Mouse (Mus musculus): ENCODE data around the gene Frmd4b. TPM values are rescaled to one million over a fixed set of nuclear protein-coding genes. Genes with fewer than 3 reads are reported as not detected.
"Not testable (repeated sequence)": the region's sequence is repeated elsewhere in the genome, so short reads cannot be mapped to it uniquely, and the experiment has no call there.

Gene Frmd4b
- polyA plus RNA-seq, 1 experiment from 2014 or later, result 12.9 TPM

GRCm38 (mm10) chr6:97416972-97417554 is 200.3 kb downstream of the Frmd4b start:
- no peak overlapping the region for H3K4me2 ChIP-seq
- H3K27me3 ChIP-seq, result no peaks in the 10 kb centered on the region
- H3K4me3 ChIP-seq (replicated peaks), result no peak overlapping the region
- ATAC-seq (ENCODE audit: insufficient number of reproducible peaks, insufficient read depth, low FRiP score, low TSS enrichment, low read depth), result no peak
- no peaks in the 10 kb centered on the region for H3K9me3 ChIP-seq
- H3K27ac ChIP-seq, result no peak overlapping the region
- 62% methylated on average over 13 of the region's 13 CpGs for WGBS
- H3K36me3 ChIP-seq, result no peaks in the 10 kb centered on the region
- no peak overlapping the region for H3K9ac ChIP-seq (replicated peaks)
- no peaks in the 10 kb centered on the region for H3K4me1 ChIP-seq (replicated peaks)

GRCm38 (mm10) chr6:97415578-97415977 is 201.8 kb downstream of the Frmd4b start:
- H3K9ac ChIP-seq (replicated peaks), result not testable (repeated sequence)

GRCm38 (mm10) chr6:97413453-97413852 is 203.9 kb downstream of the Frmd4b start:
- ATAC-seq (ENCODE audit: insufficient number of reproducible peaks, insufficient read depth, low FRiP score, low TSS enrichment, low read depth), result no peak
- Histone ChIP-seq H3K4me3 (replicated peaks) (no peak overlapping the region), H3K36me3 (no peaks in the 10 kb centered on the region), H3K9me3 (no peaks in the 10 kb centered on the region), H3K9ac (replicated peaks) (no peak overlapping the region), H3K4me2 (no peak overlapping the region), H3K27ac (no peak overlapping the region), H3K4me1 (replicated peaks) (no peaks in the 10 kb centered on the region), H3K27me3 (no peaks in the 10 kb centered on the region)
- WGBS, result 80% methylated on average over 7 of the region's 7 CpGs

More at GRCm38 (mm10) chr6:97415578-97415977, 201.8 kb downstream of the Frmd4b start:
- 97% methylated on average over 4 of the region's 4 CpGs for WGBS
- H3K27me3 ChIP-seq; H3K4me2 ChIP-seq; H3K4me1 ChIP-seq (replicated peaks); H3K4me3 ChIP-seq (replicated peaks); ATAC-seq (ENCODE audit: insufficient number of reproducible peaks, insufficient read depth, low FRiP score, low TSS enrichment, low read depth); H3K36me3 ChIP-seq; H3K9me3 ChIP-seq; H3K27ac ChIP-seq: not testable (repeated sequence)

GRCm38 (mm10) chr6:97412403-97412802 is 204.9 kb downstream of the Frmd4b start:
- no peak overlapping the region for H3K4me3 ChIP-seq (replicated peaks)
- no peaks in the 10 kb centered on the region for H3K9me3 ChIP-seq
- no peaks in the 10 kb centered on the region for H3K4me1 ChIP-seq (replicated peaks)
- H3K9ac ChIP-seq (replicated peaks), result no peak overlapping the region
- H3K36me3 ChIP-seq, result no peaks in the 10 kb centered on the region
- WGBS, result 90% methylated on average over 15 of the region's 15 CpGs
- H3K4me2 ChIP-seq, result no peak overlapping the region
- no peaks in the 10 kb centered on the region for H3K27me3 ChIP-seq
- no peak overlapping the region for H3K27ac ChIP-seq
- ATAC-seq (ENCODE audit: insufficient number of reproducible peaks, insufficient read depth, low FRiP score, low TSS enrichment, low read depth), result no peak

- H3K4me2 ChIP-seq, result no peak overlapping the region
- H3K27ac ChIP-seq, result no peak overlapping the region
- ATAC-seq (ENCODE audit: insufficient number of reproducible peaks, insufficient read depth, low FRiP score, low TSS enrichment, low read depth), result no peak; the same call in 1 of the 2 replicates
- no peaks in the 10 kb centered on the region for H3K4me1 ChIP-seq (replicated peaks)
- WGBS, result 80% methylated on average over 6 of the region's 6 CpGs
- H3K36me3 ChIP-seq, result no peaks in the 10 kb centered on the region
- H3K4me3 ChIP-seq (replicated peaks), result no peak overlapping the region
- H3K9ac ChIP-seq (replicated peaks), result no peak overlapping the region
- no peaks in the 10 kb centered on the region for H3K9me3 ChIP-seq
- H3K27me3 ChIP-seq, result no peaks in the 10 kb centered on the region
These were observed 206.0 kb downstream of the Frmd4b start for GRCm38 (mm10) chr6:97411327-97411726.

- no peak overlapping the region for H3K4me2 ChIP-seq
- H3K9me3 ChIP-seq, result no peaks in the 10 kb centered on the region
- 18% methylated on average over 5 of the region's 5 CpGs for WGBS
- H3K9ac ChIP-seq (replicated peaks), result no peak overlapping the region
- no peak overlapping the region for H3K27ac ChIP-seq
- no peak overlapping the region for H3K4me3 ChIP-seq (replicated peaks)
- ATAC-seq (ENCODE audit: insufficient number of reproducible peaks, insufficient read depth, low FRiP score, low TSS enrichment, low read depth), result no peak
- no peaks in the 10 kb centered on the region for H3K36me3 ChIP-seq
- no peaks in the 10 kb centered on the region for H3K27me3 ChIP-seq
- H3K4me1 ChIP-seq (replicated peaks), result peaks cover 4% of the 10 kb centered on the region; the same call in 1 of the 2 replicates
These were observed 207.7 kb downstream of the Frmd4b start for GRCm38 (mm10) chr6:97409467-97410239.

GRCm38 (mm10) chr6:97407914-97408313 is 209.4 kb downstream of the Frmd4b start:
- no peak overlapping the region for H3K4me3 ChIP-seq (replicated peaks)
- no peaks in the 10 kb centered on the region for H3K9me3 ChIP-seq
- no peaks in the 10 kb centered on the region for H3K27me3 ChIP-seq
- no peak overlapping the region for H3K4me2 ChIP-seq
- no peak overlapping the region for H3K27ac ChIP-seq
- peaks cover 15% of the 10 kb centered on the region; the same call in 1 of the 2 replicates for H3K4me1 ChIP-seq (replicated peaks)
- H3K9ac ChIP-seq (replicated peaks), result no peak overlapping the region
- 91% methylated on average over 3 of the region's 3 CpGs for WGBS
- H3K36me3 ChIP-seq, result no peaks in the 10 kb centered on the region
- no peak for ATAC-seq (ENCODE audit: insufficient number of reproducible peaks, insufficient read depth, low FRiP score, low TSS enrichment, low read depth)

GRCm38 (mm10) chr6:97407425-97407824 is 209.9 kb downstream of the Frmd4b start:
- no peak overlapping the region for H3K9ac ChIP-seq (replicated peaks)
- no peaks in the 10 kb centered on the region for H3K9me3 ChIP-seq
- H3K27me3 ChIP-seq, result no peaks in the 10 kb centered on the region
- H3K4me1 ChIP-seq (replicated peaks), result peaks cover 15% of the 10 kb centered on the region; the same call in 1 of the 2 replicates
- H3K4me2 ChIP-seq, result no peak overlapping the region
- ATAC-seq (ENCODE audit: insufficient number of reproducible peaks, insufficient read depth, low FRiP score, low TSS enrichment, low read depth), result no peak
- H3K27ac ChIP-seq, result no peak overlapping the region
- H3K36me3 ChIP-seq, result no peaks in the 10 kb centered on the region
- 93% methylated on average over 5 of the region's 5 CpGs for WGBS
- H3K4me3 ChIP-seq (replicated peaks), result no peak overlapping the region

- WGBS, result 8% methylated on average over 7 of the region's 7 CpGs
- Histone ChIP-seq H3K27me3 (no peaks in the 10 kb centered on the region), H3K4me2 (no peak overlapping the region), H3K9ac (replicated peaks) (no peak overlapping the region), H3K27ac (0 out of 2 replicates have a peak overlapping the region, but pooled peaks have one; percentile 23), H3K9me3 (no peaks in the 10 kb centered on the region), H3K4me1 (replicated peaks) (peaks cover 15% of the 10 kb centered on the region; the same call in 1 of the 2 replicates), H3K4me3 (replicated peaks) (no peak overlapping the region), H3K36me3 (no peaks in the 10 kb centered on the region)
- no peak for ATAC-seq (ENCODE audit: insufficient number of reproducible peaks, insufficient read depth, low FRiP score, low TSS enrichment, low read depth)
These were observed 212.0 kb downstream of the Frmd4b start for GRCm38 (mm10) chr6:97405311-97405710.

GRCm38 (mm10) chr6:97402822-97403472 is 214.4 kb downstream of the Frmd4b start:
- Histone ChIP-seq H3K27ac (no peak overlapping the region), H3K9ac (replicated peaks) (no peak overlapping the region), H3K36me3 (no peaks in the 10 kb centered on the region), H3K4me3 (replicated peaks) (no peak overlapping the region), H3K9me3 (no peaks in the 10 kb centered on the region), H3K27me3 (no peaks in the 10 kb centered on the region), H3K4me2 (no peak overlapping the region), H3K4me1 (replicated peaks) (peaks cover 15% of the 10 kb centered on the region; the same call in 1 of the 2 replicates)
- no peak for ATAC-seq (ENCODE audit: insufficient number of reproducible peaks, insufficient read depth, low FRiP score, low TSS enrichment, low read depth)
- 32% methylated on average over 10 of the region's 10 CpGs for WGBS

- WGBS, result 85% methylated on average over 6 of the region's 6 CpGs
- Histone ChIP-seq H3K27me3 (no peaks in the 10 kb centered on the region), H3K4me1 (replicated peaks) (peaks cover 29% of the 10 kb centered on the region), H3K36me3 (no peaks in the 10 kb centered on the region), H3K4me3 (replicated peaks) (no peak overlapping the region), H3K27ac (no peak overlapping the region), H3K4me2 (no peak overlapping the region), H3K9me3 (no peaks in the 10 kb centered on the region), H3K9ac (replicated peaks) (no peak overlapping the region)
- ATAC-seq (ENCODE audit: insufficient number of reproducible peaks, insufficient read depth, low FRiP score, low TSS enrichment, low read depth), result no peak
These were observed 216.9 kb downstream of the Frmd4b start for GRCm38 (mm10) chr6:97400446-97400845.

All from limb, embryonic 12.5 days (tissue).